In genomic region chr15:98195442-98195841, GRCm38 (mm10) we compare ENCODE assay signal across 49 mouse cellular contexts. TPM values are rescaled to one million over a fixed set of nuclear protein-coding genes. Genes with fewer than 3 reads are reported as not detected.
"Had no signal": no experiment of that assay in that cellular context is flagged by ENCODE, and none has a peak within 500 bp of the region (broad histone marks: within the 10 kb centered on the region; RNA-seq: fewer than 3 reads in every experiment).

TSS of gene Olfr288 (minus strand) at chr15:98195542.

- H3K4me1 ChIP-seq: heart, embryonic 12.5 days; heart, embryonic 13.5 days; heart, embryonic 15.5 days; hindbrain, embryonic 10.5 days; hindbrain, embryonic 12.5 days; hindbrain, embryonic 13.5 days; hindbrain, embryonic 15.5 days; intestine, embryonic 15.5 days; kidney, embryonic 15.5 days had no signal

- H3K4me3 ChIP-seq: heart, embryonic 12.5 days; heart, embryonic 13.5 days; heart, embryonic 15.5 days; hindbrain, embryonic 10.5 days; hindbrain, embryonic 12.5 days; hindbrain, embryonic 13.5 days; hindbrain, embryonic 15.5 days; intestine, embryonic 15.5 days; kidney, embryonic 15.5 days; layer of hippocampus, adult 2 months; left cerebral cortex, adult 2 months had no signal

- H3K27me3 ChIP-seq: heart, embryonic 15.5 days; hindbrain, embryonic 12.5 days; hindbrain, embryonic 13.5 days; hindbrain, embryonic 15.5 days; intestine, embryonic 15.5 days; kidney, embryonic 15.5 days had no signal

- H3K9ac ChIP-seq: heart, embryonic 12.5 days; heart, embryonic 13.5 days; heart, embryonic 15.5 days; hindbrain, embryonic 12.5 days; hindbrain, embryonic 13.5 days; hindbrain, embryonic 14.5 days; hindbrain, embryonic 15.5 days; intestine, embryonic 15.5 days; kidney, embryonic 15.5 days had no signal

- DNase-seq: heart, postnatal 10 days; heart, postnatal 14 days; heart, postnatal 36 days; heart, postnatal 4 days; kidney, adult 11 months; kidney, adult 18-20 months; kidney, adult 2 months; kidney, adult 8-10 months; kidney, adult 9 months; kidney, postnatal 10 days; kidney, postnatal 14 days; kidney, postnatal 25 days; kidney, postnatal 36 days; kidney, postnatal 4 days; layer of hippocampus, adult 9-11 months; layer of hippocampus, postnatal 36 days had no signal

- H3K36me3 ChIP-seq: heart, embryonic 12.5 days; heart, embryonic 13.5 days; heart, embryonic 15.5 days; hindbrain, embryonic 10.5 days; hindbrain, embryonic 12.5 days; hindbrain, embryonic 13.5 days; hindbrain, embryonic 15.5 days; intestine, embryonic 15.5 days; kidney, embryonic 15.5 days had no signal

- H3K27ac ChIP-seq: heart, embryonic 13.5 days; heart, embryonic 15.5 days; hindbrain, embryonic 10.5 days; hindbrain, embryonic 12.5 days; hindbrain, embryonic 13.5 days; hindbrain, embryonic 14.5 days; hindbrain, embryonic 15.5 days; hindbrain, postnatal 0 days; intestine, embryonic 15.5 days; kidney, embryonic 15.5 days; kidney, postnatal 0 days; layer of hippocampus, adult 2 months; left cerebral cortex, adult 2 months had no signal

RNA-seq across cellular contexts. Expression of gene Olfr288, which starts in this region (rescaled TPM):
- total RNA-seq: heart, postnatal 10 days; heart, postnatal 14 days; heart, postnatal 25 days; heart, postnatal 36 days; heart, postnatal 4 days; hematopoietic stem cell, adult 5-6 weeks; hindbrain, postnatal 0 days; layer of hippocampus, adult 2 months; layer of hippocampus, adult 8-10 months; layer of hippocampus, postnatal 10 days; layer of hippocampus, postnatal 14 days; layer of hippocampus, postnatal 25 days; left cerebral cortex, adult 18-20 months; left cerebral cortex, adult 2 months had no signal
- polyA plus RNA-seq: heart, embryonic 12.5 days; heart, embryonic 13.5 days; heart, embryonic 14.5 days; heart, embryonic 15.5 days; heart, embryonic 16.5 days; heart, postnatal 0 days; hindbrain, embryonic 10.5 days; hindbrain, embryonic 11.5 days; hindbrain, embryonic 12.5 days; hindbrain, embryonic 13.5 days; hindbrain, embryonic 14.5 days; hindbrain, embryonic 15.5 days; hindbrain, embryonic 16.5 days; hindbrain, postnatal 0 days; inflammation-experienced regulatory T-cells, adult 6 months; intestine, embryonic 14.5 days; intestine, embryonic 15.5 days; intestine, embryonic 16.5 days; intestine, postnatal 0 days; kidney, adult 2 months; kidney, embryonic 14.5 days; kidney, embryonic 15.5 days; kidney, embryonic 16.5 days; kidney, postnatal 0 days; large intestine, adult 2 months had no signal
